Mouse (Mus musculus): Measurements from ENCODE around the gene Chmp5. TPM values are rescaled to one million over a fixed set of nuclear protein-coding genes. Genes with fewer than 3 reads are reported as not detected.

Chmp5 gene
- polyA plus RNA-seq, 1 experiment from 2014 or later = 127 TPM

DNA sequence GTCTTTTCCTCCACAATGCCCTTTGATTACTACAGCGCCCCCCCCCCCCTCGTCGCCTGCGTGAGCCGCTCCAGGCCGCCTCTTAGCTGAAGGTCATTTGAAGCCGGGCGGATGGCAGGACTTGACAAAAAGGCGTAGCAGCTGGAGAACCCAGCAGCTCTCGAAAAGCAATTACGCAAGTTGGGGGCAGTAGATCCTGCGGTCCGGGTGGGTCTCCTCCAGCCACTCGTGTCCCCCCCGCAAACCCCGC is 22.3 kb downstream of the Chmp5 start:
- peak overlapping the region; percentile 58 for H3K27ac ChIP-seq
- H3K36me3 ChIP-seq (ENCODE audit: inconsistent target) = peaks cover 10% of the 10 kb centered on the region; the same call in 1 of the 2 replicates
- H3K4me3 ChIP-seq (ENCODE audit: inconsistent target) = peak overlapping the region; percentile 66
- 1% methylated on average over 9 of the region's 16 CpGs for WGBS (ENCODE audit: missing documents)
- H3K79me2 ChIP-seq (ENCODE audit: inconsistent target) = peaks cover 42% of the 10 kb centered on the region

- Histone ChIP-seq H3K27ac (peak within 1 kb of the TSS; percentile 58), H3K4me3 (ENCODE audit: inconsistent target) (peak within 1 kb of the TSS; percentile 66), H3K36me3 (ENCODE audit: inconsistent target) (peaks cover 4% of the 10 kb centered on the region; the same call in 1 of the 2 replicates), H3K79me2 (ENCODE audit: inconsistent target) (peaks cover 48% of the 10 kb centered on the region)
- WGBS (ENCODE audit: missing documents) = 0% methylated on average over 46 of the region's 85 CpGs
These were observed 22.9 kb downstream of the Chmp5 start, which contains the start of gene Nfx1 for GRCm38 (mm10) chr4:40970842-40971701. TSS of gene Nfx1 (plus strand) at chr4:40970906.

DNA sequence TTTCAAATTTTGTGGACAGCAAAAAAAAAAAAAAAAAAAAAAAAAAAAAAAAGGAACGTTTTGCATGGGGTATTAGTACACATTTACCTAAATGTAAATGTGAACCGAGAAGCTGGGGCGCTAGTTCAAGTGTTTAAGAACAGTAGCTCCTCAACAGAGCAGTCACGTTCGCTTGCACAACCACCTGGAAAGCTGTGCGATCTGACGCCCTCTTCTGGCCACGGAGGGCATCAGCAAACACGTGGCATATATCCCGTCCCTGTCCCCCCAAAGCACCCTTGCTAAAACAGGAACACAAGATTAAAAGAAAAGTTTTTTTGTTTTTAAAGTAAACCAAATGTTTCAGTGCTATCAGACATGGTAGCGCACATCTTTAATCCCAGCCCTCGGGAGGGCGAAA is 23.5 kb downstream of the Chmp5 start:
- H3K4me3 ChIP-seq (ENCODE audit: inconsistent target) = peak overlapping the region; percentile 53
- peak overlapping the region; percentile 37 for H3K27ac ChIP-seq
- WGBS (ENCODE audit: missing documents) = 26% methylated on average over 13 of the region's 13 CpGs
- H3K79me2 ChIP-seq (ENCODE audit: inconsistent target) = peaks cover 54% of the 10 kb centered on the region
- H3K36me3 ChIP-seq (ENCODE audit: inconsistent target) = 0 out of 2 replicates have a peak, but pooled peaks cover 6% of the 10 kb centered on the region

GRCm38 (mm10) chr4:40974011-40974410 is 25.8 kb downstream of the Chmp5 start:
- 100% methylated on average over 1 of the region's 1 CpGs for WGBS (ENCODE audit: missing documents)
- peaks cover 71% of the 10 kb centered on the region for H3K79me2 ChIP-seq (ENCODE audit: inconsistent target)
- H3K27ac ChIP-seq = no peak overlapping the region
- H3K4me3 ChIP-seq (ENCODE audit: inconsistent target) = no peak overlapping the region
- peaks cover 19% of the 10 kb centered on the region; the same call in 1 of the 2 replicates for H3K36me3 ChIP-seq (ENCODE audit: inconsistent target)

DNA sequence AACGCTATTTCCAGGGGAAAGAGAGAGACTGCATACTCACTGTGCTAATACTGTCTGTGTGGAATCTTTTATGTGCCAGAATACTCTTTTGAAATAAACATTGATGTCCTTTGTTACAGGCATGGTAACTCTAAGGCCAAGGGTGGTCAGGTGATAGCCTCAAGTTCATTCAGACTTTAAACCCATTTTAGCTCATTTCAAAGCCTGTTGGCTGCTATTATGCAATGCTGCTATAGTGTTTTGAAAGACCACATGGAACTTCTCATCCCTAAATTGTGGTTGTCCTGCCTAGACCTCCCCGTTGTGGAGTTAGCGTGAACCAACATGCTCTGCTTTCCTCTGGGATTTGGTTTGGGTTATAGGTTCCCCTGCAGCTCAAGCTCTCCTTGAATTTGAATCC is 27.5 kb downstream of the Chmp5 start:
- peaks cover 36% of the 10 kb centered on the region for H3K36me3 ChIP-seq (ENCODE audit: inconsistent target)

DNA sequence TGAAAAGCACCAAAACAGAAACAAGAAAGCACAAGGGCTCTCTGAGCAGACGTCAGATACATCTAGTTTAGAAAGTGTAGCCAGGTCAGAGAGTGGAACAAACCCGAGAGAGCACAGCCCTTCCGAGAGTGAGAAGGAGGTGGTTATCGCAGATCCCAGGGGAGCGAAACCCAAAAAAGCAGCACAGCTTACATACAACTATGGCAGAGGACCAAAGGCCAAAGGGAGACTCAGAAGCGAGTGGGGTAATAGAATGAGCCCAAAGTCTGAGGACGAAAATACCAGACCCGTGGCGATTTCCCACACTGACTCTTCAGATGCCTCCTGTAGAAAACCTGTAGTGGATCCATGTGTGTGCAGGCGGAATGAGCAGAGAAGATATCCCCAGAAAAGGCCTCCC is 28.4 kb downstream of the Chmp5 start:
- WGBS (ENCODE audit: missing documents) = 98% methylated on average over 10 of the region's 10 CpGs
- H3K27ac ChIP-seq = no peak overlapping the region
- H3K4me3 ChIP-seq (ENCODE audit: inconsistent target) = no peak overlapping the region
- peaks cover 46% of the 10 kb centered on the region for H3K36me3 ChIP-seq (ENCODE audit: inconsistent target)
- H3K79me2 ChIP-seq (ENCODE audit: inconsistent target) = peaks cover 94% of the 10 kb centered on the region

More for the DNA sequence above, 27.5 kb downstream of the Chmp5 start:
- no peak overlapping the region for H3K4me3 ChIP-seq (ENCODE audit: inconsistent target)
- no peak overlapping the region for H3K27ac ChIP-seq
- 92% methylated on average over 2 of the region's 3 CpGs for WGBS (ENCODE audit: missing documents)
- peaks cover 88% of the 10 kb centered on the region for H3K79me2 ChIP-seq (ENCODE audit: inconsistent target)

DNA sequence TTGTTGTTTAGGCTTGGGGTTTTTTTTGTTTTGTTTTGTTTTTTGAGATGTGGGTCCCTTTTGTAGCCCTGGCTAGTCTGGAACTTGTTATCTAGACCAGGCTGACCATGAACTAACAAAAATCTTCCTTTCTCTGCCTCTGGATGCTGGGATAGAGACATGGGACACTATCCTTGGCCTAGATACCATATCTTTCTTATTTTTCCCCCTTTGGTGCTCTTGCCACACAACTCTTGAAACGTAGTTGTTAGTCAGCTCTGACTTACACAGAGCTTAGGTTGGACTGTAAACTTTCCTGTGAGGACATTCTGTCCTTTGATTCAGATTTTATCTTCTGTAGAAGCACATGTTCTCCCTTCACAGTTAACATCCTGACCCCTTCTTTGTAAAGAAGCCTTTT is 31.2 kb downstream of the Chmp5 start:
- H3K36me3 ChIP-seq (ENCODE audit: inconsistent target) = peaks cover 53% of the 10 kb centered on the region
- 100% methylated on average over 1 of the region's 1 CpGs for WGBS (ENCODE audit: missing documents)
- no peak overlapping the region for H3K27ac ChIP-seq
- H3K79me2 ChIP-seq (ENCODE audit: inconsistent target) = peaks cover 77% of the 10 kb centered on the region
- H3K4me3 ChIP-seq (ENCODE audit: inconsistent target) = no peak overlapping the region

- H3K27ac ChIP-seq = no peak overlapping the region
- H3K36me3 ChIP-seq (ENCODE audit: inconsistent target) = peaks cover 68% of the 10 kb centered on the region
- H3K4me3 ChIP-seq (ENCODE audit: inconsistent target) = no peak overlapping the region
- H3K79me2 ChIP-seq (ENCODE audit: inconsistent target) = peaks cover 47% of the 10 kb centered on the region
- WGBS (ENCODE audit: missing documents) = 89% methylated on average over 3 of the region's 3 CpGs
These were observed 34.3 kb downstream of the Chmp5 start for GRCm38 (mm10) chr4:40982486-40982885.

DNA sequence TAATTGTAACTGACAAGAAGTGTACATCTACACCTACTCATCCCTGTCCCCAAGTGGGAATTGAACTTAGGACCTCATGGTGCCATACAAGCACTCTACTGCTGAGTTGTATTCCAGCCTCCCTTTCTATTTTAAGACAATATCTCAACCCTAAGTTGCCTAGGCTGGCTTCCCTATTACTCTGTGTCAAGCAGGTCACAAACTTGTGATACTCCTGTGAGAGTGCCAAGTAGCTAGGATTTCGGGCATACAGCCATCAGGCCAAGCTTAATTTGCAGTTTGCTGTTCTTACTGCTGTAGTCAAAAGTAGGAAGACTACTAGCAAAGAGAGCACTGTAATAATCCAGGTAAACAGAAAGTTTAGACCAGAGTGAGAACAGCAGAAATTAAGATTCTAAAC is 35.5 kb downstream of the Chmp5 start:
- peaks cover 73% of the 10 kb centered on the region for H3K36me3 ChIP-seq (ENCODE audit: inconsistent target)
- no peak overlapping the region for H3K4me3 ChIP-seq (ENCODE audit: inconsistent target)
- WGBS (ENCODE audit: missing documents) = 91% methylated on average over 1 of the region's 1 CpGs
- no peak overlapping the region for H3K27ac ChIP-seq
- peaks cover 40% of the 10 kb centered on the region for H3K79me2 ChIP-seq (ENCODE audit: inconsistent target)

GRCm38 (mm10) chr4:40989633-40990032 is 41.4 kb downstream of the Chmp5 start:
- peaks cover 93% of the 10 kb centered on the region for H3K36me3 ChIP-seq (ENCODE audit: inconsistent target)
- 93% methylated on average over 6 of the region's 6 CpGs for WGBS (ENCODE audit: missing documents)

GRCm38 (mm10) chr4:40996302-40996701 is 48.1 kb downstream of the Chmp5 start:
- WGBS (ENCODE audit: missing documents) = 92% methylated on average over 6 of the region's 6 CpGs
- H3K36me3 ChIP-seq (ENCODE audit: inconsistent target) = peaks cover 97% of the 10 kb centered on the region

More at GRCm38 (mm10) chr4:40989633-40990032, 41.4 kb downstream of the Chmp5 start:
- Histone ChIP-seq H3K79me2 (ENCODE audit: inconsistent target) (no peaks in the 10 kb centered on the region), H3K27ac (no peak overlapping the region), H3K4me3 (ENCODE audit: inconsistent target) (no peak overlapping the region)

GRCm38 (mm10) chr4:40997916-40998315 is 49.7 kb downstream of the Chmp5 start:
- 100% methylated on average over 4 of the region's 4 CpGs for WGBS (ENCODE audit: missing documents)
- Histone ChIP-seq H3K27ac (no peak overlapping the region), H3K79me2 (ENCODE audit: inconsistent target) (no peaks in the 10 kb centered on the region), H3K4me3 (ENCODE audit: inconsistent target) (no peak overlapping the region), H3K36me3 (ENCODE audit: inconsistent target) (peaks cover 98% of the 10 kb centered on the region)

More at GRCm38 (mm10) chr4:40996302-40996701, 48.1 kb downstream of the Chmp5 start:
- H3K79me2 ChIP-seq (ENCODE audit: inconsistent target) = no peaks in the 10 kb centered on the region
- no peak overlapping the region for H3K4me3 ChIP-seq (ENCODE audit: inconsistent target)
- H3K27ac ChIP-seq = no peak overlapping the region

GRCm38 (mm10) chr4:41000271-41000670 is 52.1 kb downstream of the Chmp5 start:
- Histone ChIP-seq H3K36me3 (ENCODE audit: inconsistent target) (peaks cover 99% of the 10 kb centered on the region), H3K27ac (no peak overlapping the region), H3K4me3 (ENCODE audit: inconsistent target) (no peak overlapping the region), H3K79me2 (ENCODE audit: inconsistent target) (no peaks in the 10 kb centered on the region)
- 86% methylated on average over 1 of the region's 1 CpGs for WGBS (ENCODE audit: missing documents)

GRCm38 (mm10) chr4:41000842-41001639 is 52.8 kb downstream of the Chmp5 start:
- Histone ChIP-seq H3K79me2 (ENCODE audit: inconsistent target) (no peaks in the 10 kb centered on the region), H3K36me3 (ENCODE audit: inconsistent target) (peaks cover 91% of the 10 kb centered on the region), H3K27ac (no peak overlapping the region), H3K4me3 (ENCODE audit: inconsistent target) (no peak overlapping the region)
- WGBS (ENCODE audit: missing documents) = 98% methylated on average over 9 of the region's 9 CpGs

DNA sequence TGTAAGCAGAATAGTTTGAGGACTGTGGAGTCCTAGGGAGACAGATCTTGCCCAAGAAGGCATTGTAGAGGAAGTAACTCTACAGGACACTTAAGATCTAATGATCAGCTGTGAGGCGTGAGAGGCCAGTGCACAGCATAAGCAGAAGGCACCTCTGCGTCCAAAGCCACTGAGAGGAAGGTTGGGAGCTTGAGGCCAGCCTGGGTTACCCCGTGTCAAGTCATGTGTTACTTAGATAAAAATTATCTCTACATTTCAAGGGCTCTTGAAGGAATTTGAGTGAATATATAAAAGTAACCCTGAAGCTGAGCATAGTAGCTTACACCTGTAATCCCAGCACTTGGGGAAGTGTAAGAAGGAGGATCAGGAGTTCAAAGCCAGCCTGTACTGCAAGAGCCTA is 65.1 kb downstream of the Chmp5 start:
- 91% methylated on average over 3 of the region's 3 CpGs for WGBS (ENCODE audit: missing documents)
- H3K79me2 ChIP-seq (ENCODE audit: inconsistent target) = no peaks in the 10 kb centered on the region
- H3K27ac ChIP-seq = no peak overlapping the region
- no peak overlapping the region for H3K4me3 ChIP-seq (ENCODE audit: inconsistent target)
- H3K36me3 ChIP-seq (ENCODE audit: inconsistent target) = peaks cover 50% of the 10 kb centered on the region

Data from macrophage (primary cell).